Mouse (Mus musculus): ENCODE measurements at regions not wholly inside any gene's neighbourhood (a gene's known extent, or its start where the extent isn't known, plus 50 kb on each side); places are given as distances from the start of the nearest gene placed in this dataset.
A peak's percentile ranks its signal among the peaks of the same experiment; 100 is the strongest.

DNA sequence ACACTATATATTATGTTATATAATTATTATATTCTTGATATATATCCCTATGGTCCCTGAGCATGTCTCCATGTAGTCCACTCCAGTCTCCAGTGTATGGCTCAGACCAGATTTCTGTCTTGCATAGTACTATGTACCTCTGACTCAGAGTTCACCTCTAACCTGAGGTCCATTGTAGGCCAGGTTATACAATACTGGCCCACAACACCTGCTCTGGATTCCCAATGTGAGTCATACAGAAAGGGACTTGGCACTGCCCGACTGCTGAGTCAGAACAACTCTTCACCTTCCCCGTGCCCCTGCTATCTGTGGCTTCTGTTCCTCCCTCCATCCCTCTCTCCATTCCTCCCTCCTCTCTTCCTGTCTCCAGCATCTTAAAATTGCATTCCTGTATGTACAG is 236.1 kb upstream of the Zfp637 start:
- WGBS, result 82% methylated on average over 2 of the region's 2 CpGs
- TF ChIP-seq POLR2A (IDR thresholded peaks at IDR 0.05; ENCODE audit: borderline replicate concordance, extremely low read depth, insufficient read depth, insufficient read length), result no peak

DNA sequence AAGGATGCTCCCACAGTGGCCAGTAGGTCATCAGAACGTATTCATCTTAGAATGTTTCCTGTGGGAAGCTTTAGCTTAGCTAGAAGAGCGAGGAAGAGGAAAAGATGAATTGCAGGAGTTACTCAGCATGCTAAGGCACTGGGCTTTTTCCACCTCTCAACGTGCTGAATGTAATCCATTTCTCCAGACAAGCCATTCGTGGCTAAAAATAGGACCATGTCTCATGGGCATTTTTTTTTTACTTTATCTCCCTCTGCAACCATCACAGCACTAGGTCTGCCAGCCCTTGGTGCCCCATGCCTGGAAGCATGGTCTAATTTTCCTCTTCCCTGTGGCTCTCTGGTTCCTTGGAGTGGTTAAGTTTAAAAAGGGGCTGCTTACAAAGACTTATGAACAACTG is 235.3 kb upstream of the Zfp637 start:
- Histone ChIP-seq H3K4me3 (replicated peaks; ENCODE audit: low read length) (no peak overlapping the region), H3K36me3 (ENCODE audit: control insufficient read depth, insufficient read depth, low read length) (no peaks in the 10 kb centered on the region), H3K4me2 (replicated peaks; ENCODE audit: low read depth, low read length, severe bottlenecking) (no peak overlapping the region), H3K27me3 (ENCODE audit: control insufficient read depth, insufficient read depth, low read length) (no peaks in the 10 kb centered on the region), H3K9me3 (ENCODE audit: control insufficient read depth, low read length) (0 out of 2 replicates have a peak, but pooled peaks cover 5% of the 10 kb centered on the region), H3K9ac (ENCODE audit: low read depth, low read length, severe bottlenecking) (no peak overlapping the region), H3K27ac (replicated peaks; ENCODE audit: low read depth, low read length) (no peak overlapping the region), H3K4me1 (ENCODE audit: control insufficient read depth, insufficient read depth, low read length) (peaks cover 14% of the 10 kb centered on the region)
- ATAC-seq (ENCODE audit: low FRiP score, low read depth), result no peak
- 74% methylated on average over 4 of the region's 4 CpGs for WGBS
- DNase-seq (ENCODE audit: low spot score), result no peak
- TF ChIP-seq POLR2A (IDR thresholded peaks at IDR 0.05; ENCODE audit: borderline replicate concordance, extremely low read depth, insufficient read depth, insufficient read length), result no peak

More for the DNA sequence above, 236.1 kb upstream of the Zfp637 start:
- H3K4me3 ChIP-seq (replicated peaks; ENCODE audit: low read length), result no peak overlapping the region
- no peaks in the 10 kb centered on the region for H3K36me3 ChIP-seq (ENCODE audit: control insufficient read depth, insufficient read depth, low read length)
- 0 out of 2 replicates have a peak, but pooled peaks cover 5% of the 10 kb centered on the region for H3K9me3 ChIP-seq (ENCODE audit: control insufficient read depth, low read length)
- no peaks in the 10 kb centered on the region for H3K27me3 ChIP-seq (ENCODE audit: control insufficient read depth, insufficient read depth, low read length)
- ATAC-seq (ENCODE audit: low FRiP score, low read depth) (no peak), DNase-seq (ENCODE audit: low spot score) (no peak)
- no peak overlapping the region for H3K27ac ChIP-seq (replicated peaks; ENCODE audit: low read depth, low read length)
- H3K9ac ChIP-seq (ENCODE audit: low read depth, low read length, severe bottlenecking), result no peak overlapping the region
- H3K4me2 ChIP-seq (replicated peaks; ENCODE audit: low read depth, low read length, severe bottlenecking), result no peak overlapping the region
- peaks cover 5% of the 10 kb centered on the region for H3K4me1 ChIP-seq (ENCODE audit: control insufficient read depth, insufficient read depth, low read length)

DNA sequence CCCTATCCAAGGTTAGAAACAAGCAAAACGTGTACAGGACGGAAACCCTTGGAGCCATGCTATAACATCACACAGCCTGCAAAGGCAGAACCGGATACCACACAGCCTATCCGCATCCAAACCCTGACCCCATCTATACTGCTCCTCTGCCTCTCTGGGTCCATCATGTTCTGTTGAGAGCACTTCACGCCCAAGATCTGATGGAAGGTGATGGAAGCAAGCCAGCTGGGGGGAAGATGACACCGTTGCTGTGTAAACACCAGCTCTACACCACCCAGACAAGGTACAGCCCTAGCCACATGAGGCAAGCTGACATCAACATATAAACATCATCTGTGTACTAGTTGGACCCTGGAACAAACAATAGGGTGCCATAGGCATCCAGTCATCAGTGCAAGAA is 234.8 kb upstream of the Zfp637 start:
- no peak for DNase-seq (ENCODE audit: low spot score)
- no peaks in the 10 kb centered on the region for H3K27me3 ChIP-seq (ENCODE audit: control insufficient read depth, insufficient read depth, low read length)
- WGBS, result 89% methylated on average over 6 of the region's 6 CpGs
- no peak overlapping the region for H3K9ac ChIP-seq (ENCODE audit: low read depth, low read length, severe bottlenecking)
- no peak overlapping the region for H3K4me3 ChIP-seq (replicated peaks; ENCODE audit: low read length)
- TF ChIP-seq POLR2A (IDR thresholded peaks at IDR 0.05; ENCODE audit: borderline replicate concordance, extremely low read depth, insufficient read depth, insufficient read length), result no peak
- no peak overlapping the region for H3K4me2 ChIP-seq (replicated peaks; ENCODE audit: low read depth, low read length, severe bottlenecking)
- H3K9me3 ChIP-seq (ENCODE audit: control insufficient read depth, low read length), result 0 out of 2 replicates have a peak, but pooled peaks cover 5% of the 10 kb centered on the region
- peaks cover 14% of the 10 kb centered on the region for H3K4me1 ChIP-seq (ENCODE audit: control insufficient read depth, insufficient read depth, low read length)
- H3K36me3 ChIP-seq (ENCODE audit: control insufficient read depth, insufficient read depth, low read length), result no peaks in the 10 kb centered on the region
- H3K27ac ChIP-seq (replicated peaks; ENCODE audit: low read depth, low read length), result no peak overlapping the region
- ATAC-seq (ENCODE audit: low FRiP score, low read depth), result no peak

DNA sequence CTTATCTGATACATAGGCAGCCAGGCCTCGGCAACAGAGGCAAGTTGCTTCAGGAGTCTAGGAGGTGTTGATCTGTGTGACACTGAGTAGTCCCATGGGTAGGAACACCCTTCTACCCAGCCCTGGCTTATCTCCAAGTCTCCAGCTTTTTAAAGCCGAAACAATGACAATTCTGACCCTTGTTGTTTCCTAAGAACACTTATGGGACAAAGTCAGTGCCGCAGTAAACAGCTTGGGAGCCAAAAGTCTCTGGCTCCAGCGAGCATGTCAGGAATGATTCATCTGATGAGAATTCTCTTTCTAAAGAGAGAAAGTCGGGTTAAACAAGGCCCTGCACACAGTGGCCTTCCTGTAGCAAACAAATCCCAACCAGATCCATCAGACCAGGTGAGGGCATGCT is 234.0 kb upstream of the Zfp637 start:
- TF ChIP-seq POLR2A (IDR thresholded peaks at IDR 0.05; ENCODE audit: borderline replicate concordance, extremely low read depth, insufficient read depth, insufficient read length), result no peak
- ATAC-seq (ENCODE audit: low FRiP score, low read depth) (no peak), DNase-seq (ENCODE audit: low spot score) (no peak)
- H3K4me1 ChIP-seq (ENCODE audit: control insufficient read depth, insufficient read depth, low read length), result peaks cover 14% of the 10 kb centered on the region
- no peak overlapping the region for H3K27ac ChIP-seq (replicated peaks; ENCODE audit: low read depth, low read length)
- no peaks in the 10 kb centered on the region for H3K36me3 ChIP-seq (ENCODE audit: control insufficient read depth, insufficient read depth, low read length)
- no peaks in the 10 kb centered on the region for H3K27me3 ChIP-seq (ENCODE audit: control insufficient read depth, insufficient read depth, low read length)
- 0 out of 2 replicates have a peak, but pooled peaks cover 5% of the 10 kb centered on the region for H3K9me3 ChIP-seq (ENCODE audit: control insufficient read depth, low read length)
- no peak overlapping the region for H3K9ac ChIP-seq (ENCODE audit: low read depth, low read length, severe bottlenecking)
- 74% methylated on average over 5 of the region's 5 CpGs for WGBS
- H3K4me3 ChIP-seq (replicated peaks; ENCODE audit: low read length), result no peak overlapping the region
- no peak overlapping the region for H3K4me2 ChIP-seq (replicated peaks; ENCODE audit: low read depth, low read length, severe bottlenecking)

DNA sequence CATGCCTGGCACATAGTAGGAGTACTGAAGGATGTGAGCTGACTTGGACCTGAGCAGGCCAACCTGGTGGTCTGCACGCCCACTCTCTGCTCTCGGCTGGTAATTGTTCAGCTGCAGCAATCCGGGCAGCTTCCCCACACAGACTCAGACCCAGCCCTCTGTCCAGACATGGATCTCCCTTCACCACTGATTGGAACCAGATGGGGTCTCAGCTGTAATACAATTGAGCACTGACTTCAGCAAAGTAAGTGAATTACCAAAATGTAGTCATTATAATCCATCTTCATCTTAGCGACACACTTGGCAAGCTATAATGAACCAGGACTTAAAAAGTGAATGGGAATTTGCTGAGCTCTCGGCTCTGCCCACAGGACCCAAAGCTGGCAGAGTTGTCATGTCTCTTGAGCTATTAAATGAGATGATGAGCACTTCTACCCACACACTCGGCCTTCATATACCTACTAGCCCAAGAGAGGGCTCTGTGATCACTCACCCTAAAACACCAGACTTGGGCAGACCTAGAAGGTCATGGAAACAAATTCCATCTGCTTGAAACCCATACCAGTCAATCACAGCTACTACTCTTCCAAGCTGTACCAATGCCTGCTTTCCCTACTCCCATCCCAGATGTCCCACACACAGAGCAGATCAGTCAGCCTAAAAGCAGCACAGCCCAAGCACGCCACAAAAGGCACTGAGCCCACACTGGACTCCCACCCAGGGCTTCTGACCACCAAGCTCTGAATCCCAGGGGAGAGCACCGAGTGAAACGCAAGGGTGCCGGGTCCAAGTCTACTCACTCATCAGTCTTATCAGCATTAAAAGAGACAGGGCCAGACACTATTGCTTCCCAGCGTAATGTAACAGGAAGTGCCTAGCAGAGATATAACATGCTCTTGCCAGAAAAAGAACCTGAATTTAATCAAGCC is 231.2 kb upstream of the Zfp637 start:
- H3K27ac ChIP-seq (replicated peaks; ENCODE audit: low read depth, low read length), result no peak overlapping the region
- peak; percentile 77 for DNase-seq (ENCODE audit: low spot score)
- no peak overlapping the region for H3K4me2 ChIP-seq (replicated peaks; ENCODE audit: low read depth, low read length, severe bottlenecking)
- H3K9ac ChIP-seq (ENCODE audit: low read depth, low read length, severe bottlenecking), result no peak overlapping the region
- H3K4me3 ChIP-seq (replicated peaks; ENCODE audit: low read length), result no peak overlapping the region
- H3K27me3 ChIP-seq (ENCODE audit: control insufficient read depth, insufficient read depth, low read length), result no peaks in the 10 kb centered on the region
- peaks cover 25% of the 10 kb centered on the region for H3K4me1 ChIP-seq (ENCODE audit: control insufficient read depth, insufficient read depth, low read length)
- 0 out of 2 replicates have a peak, but pooled peaks cover 5% of the 10 kb centered on the region for H3K9me3 ChIP-seq (ENCODE audit: control insufficient read depth, low read length)
- no peak for TF ChIP-seq POLR2A (IDR thresholded peaks at IDR 0.05; ENCODE audit: borderline replicate concordance, extremely low read depth, insufficient read depth, insufficient read length)
- no peaks in the 10 kb centered on the region for H3K36me3 ChIP-seq (ENCODE audit: control insufficient read depth, insufficient read depth, low read length)
- WGBS, result 26% methylated on average over 11 of the region's 11 CpGs
- ATAC-seq (ENCODE audit: low FRiP score, low read depth), result peak; percentile 72

All from limb, embryonic 14.5 days (tissue).